Mouse (Mus musculus): ENCODE data around the gene Rbm20. TPM values are rescaled to one million over a fixed set of nuclear protein-coding genes. Genes with fewer than 3 reads are reported as not detected.
"Not testable (repeated sequence)": the region's sequence is repeated elsewhere in the genome, so short reads cannot be mapped to it uniquely, and the experiment has no call there.

The Rbm20 gene
- polyA plus RNA-seq, 1 experiment from 2014 or later, result 52.0 TPM

GRCm38 (mm10) chr19:53649361-53649760 lies 27.7 kb upstream of the Rbm20 start:
- Histone ChIP-seq H3K27ac (replicated peaks in 1 of 2; ENCODE audit: control insufficient read depth in 1 of 2, insufficient read depth in 1 of 2, low read depth in 2 of 2, low read length in 2 of 2) (0 out of 4 replicates have a peak overlapping the region, but pooled peaks of 1 of the 2 experiments have one; percentile 25), H3K36me3 (ENCODE audit: control insufficient read depth, insufficient read depth, low read length) (peaks cover 29% of the 10 kb centered on the region), H3K4me2 (ENCODE audit: low read length) (no peak overlapping the region), H3K4me3 (ENCODE audit: control insufficient read depth in 1 of 2, insufficient read depth in 1 of 2, low read depth in 1 of 2, low read length in 2 of 2) (no peak overlapping the region), H3K9me3 (ENCODE audit: control insufficient read depth, low read length) (no peaks in the 10 kb centered on the region), H3K4me1 (ENCODE audit: control insufficient read depth in 2 of 2, insufficient read depth in 2 of 2, low read length in 2 of 2) (peaks cover 27 to 34% of the 10 kb centered on the region in 2 experiments), H3K9ac (ENCODE audit: low read length) (no peak overlapping the region), H3K27me3 (ENCODE audit: control insufficient read depth, insufficient read depth, low read length) (no peaks in the 10 kb centered on the region)
- no peak for ATAC-seq (ENCODE audit: insufficient number of reproducible peaks, insufficient read depth, low FRiP score, low read depth)
- 59% methylated on average over 6 of the region's 6 CpGs for WGBS

GRCm38 (mm10) chr19:53649802-53650201 lies 27.3 kb upstream of the Rbm20 start:
- Histone ChIP-seq H3K4me1 (ENCODE audit: control insufficient read depth in 2 of 2, insufficient read depth in 2 of 2, low read length in 2 of 2) (peaks cover 31 to 38% of the 10 kb centered on the region in 2 experiments), H3K4me3 (ENCODE audit: control insufficient read depth in 1 of 2, insufficient read depth in 1 of 2, low read depth in 1 of 2, low read length in 2 of 2) (no peak overlapping the region), H3K4me2 (ENCODE audit: low read length) (no peak overlapping the region), H3K27me3 (ENCODE audit: control insufficient read depth, insufficient read depth, low read length) (no peaks in the 10 kb centered on the region), H3K9me3 (ENCODE audit: control insufficient read depth, low read length) (no peaks in the 10 kb centered on the region), H3K27ac (replicated peaks in 1 of 2; ENCODE audit: control insufficient read depth in 1 of 2, insufficient read depth in 1 of 2, low read depth in 2 of 2, low read length in 2 of 2) (0 out of 4 replicates have a peak overlapping the region, but pooled peaks of 1 of the 2 experiments have one; percentile 6), H3K9ac (ENCODE audit: low read length) (no peak overlapping the region), H3K36me3 (ENCODE audit: control insufficient read depth, insufficient read depth, low read length) (peaks cover 26% of the 10 kb centered on the region)
- 48% methylated on average over 5 of the region's 5 CpGs for WGBS
- no peak for ATAC-seq (ENCODE audit: insufficient number of reproducible peaks, insufficient read depth, low FRiP score, low read depth)

GRCm38 (mm10) chr19:53650921-53651320 lies 26.2 kb upstream of the Rbm20 start:
- Histone ChIP-seq H3K9ac (ENCODE audit: low read length) (no peak overlapping the region), H3K27me3 (ENCODE audit: control insufficient read depth, insufficient read depth, low read length) (no peaks in the 10 kb centered on the region), H3K27ac (replicated peaks in 1 of 2; ENCODE audit: control insufficient read depth in 1 of 2, insufficient read depth in 1 of 2, low read depth in 2 of 2, low read length in 2 of 2) (no peak overlapping the region), H3K4me3 (ENCODE audit: control insufficient read depth in 1 of 2, insufficient read depth in 1 of 2, low read depth in 1 of 2, low read length in 2 of 2) (no peak overlapping the region), H3K36me3 (ENCODE audit: control insufficient read depth, insufficient read depth, low read length) (peaks cover 16% of the 10 kb centered on the region), H3K9me3 (ENCODE audit: control insufficient read depth, low read length) (no peaks in the 10 kb centered on the region), H3K4me1 (ENCODE audit: control insufficient read depth in 2 of 2, insufficient read depth in 2 of 2, low read length in 2 of 2) (peaks cover 34 to 45% of the 10 kb centered on the region in 2 experiments), H3K4me2 (ENCODE audit: low read length) (no peak overlapping the region)
- ATAC-seq (ENCODE audit: insufficient number of reproducible peaks, insufficient read depth, low FRiP score, low read depth), result no peak
- WGBS, result 67% methylated on average over 7 of the region's 7 CpGs

- Histone ChIP-seq H3K27me3 (ENCODE audit: control insufficient read depth, insufficient read depth, low read length) (no peaks in the 10 kb centered on the region), H3K4me3 (ENCODE audit: control insufficient read depth in 1 of 2, insufficient read depth in 1 of 2, low read depth in 1 of 2, low read length in 2 of 2) (no peak overlapping the region)
- no peak for ATAC-seq (ENCODE audit: insufficient number of reproducible peaks, insufficient read depth, low FRiP score, low read depth)
Measured at GRCm38 (mm10) chr19:53652267-53652666, 24.8 kb upstream of the Rbm20 start.

GRCm38 (mm10) chr19:53653624-53654467 lies 23.3 kb upstream of the Rbm20 start:
- WGBS, result 40% methylated on average over 20 of the region's 20 CpGs
- Histone ChIP-seq H3K4me2 (ENCODE audit: low read length) (peak overlapping the region; percentile 58), H3K9me3 (ENCODE audit: control insufficient read depth, low read length) (no peaks in the 10 kb centered on the region), H3K4me3 (ENCODE audit: control insufficient read depth in 1 of 2, insufficient read depth in 1 of 2, low read depth in 1 of 2, low read length in 2 of 2) (0 out of 4 replicates have a peak overlapping the region, but pooled peaks of 1 of the 2 experiments have one; percentile 4), H3K27me3 (ENCODE audit: control insufficient read depth, insufficient read depth, low read length) (no peaks in the 10 kb centered on the region), H3K9ac (ENCODE audit: low read length) (peak overlapping the region; percentile 44), H3K36me3 (ENCODE audit: control insufficient read depth, insufficient read depth, low read length) (no peaks in the 10 kb centered on the region), H3K27ac (replicated peaks in 1 of 2; ENCODE audit: control insufficient read depth in 1 of 2, insufficient read depth in 1 of 2, low read depth in 2 of 2, low read length in 2 of 2) (peak overlapping the region; percentile 94 to 97), H3K4me1 (ENCODE audit: control insufficient read depth in 2 of 2, insufficient read depth in 2 of 2, low read length in 2 of 2) (peaks cover 36 to 48% of the 10 kb centered on the region in 2 experiments)
- peak; percentile 72 for ATAC-seq (ENCODE audit: insufficient number of reproducible peaks, insufficient read depth, low FRiP score, low read depth)

More at GRCm38 (mm10) chr19:53652267-53652666, 24.8 kb upstream of the Rbm20 start:
- 69% methylated on average over 9 of the region's 9 CpGs for WGBS
- H3K9ac ChIP-seq (ENCODE audit: low read length), result no peak overlapping the region
- peaks cover 34 to 45% of the 10 kb centered on the region in 2 experiments for H3K4me1 ChIP-seq (ENCODE audit: control insufficient read depth in 2 of 2, insufficient read depth in 2 of 2, low read length in 2 of 2)
- H3K27ac ChIP-seq (replicated peaks in 1 of 2; ENCODE audit: control insufficient read depth in 1 of 2, insufficient read depth in 1 of 2, low read depth in 2 of 2, low read length in 2 of 2), result peak overlapping the region in 1 of 2 experiments; percentile 97; a peak in 1 of 4 replicates
- H3K4me2 ChIP-seq (ENCODE audit: low read length), result no peak overlapping the region
- no peaks in the 10 kb centered on the region for H3K9me3 ChIP-seq (ENCODE audit: control insufficient read depth, low read length)
- H3K36me3 ChIP-seq (ENCODE audit: control insufficient read depth, insufficient read depth, low read length), result peaks cover 3% of the 10 kb centered on the region

- not testable (repeated sequence) for H3K9me3 ChIP-seq (ENCODE audit: control insufficient read depth, low read length); H3K4me3 ChIP-seq (ENCODE audit: control insufficient read depth in 1 of 2, insufficient read depth in 1 of 2, low read depth in 1 of 2, low read length in 2 of 2); H3K9ac ChIP-seq (ENCODE audit: low read length); ATAC-seq (ENCODE audit: insufficient number of reproducible peaks, insufficient read depth, low FRiP score, low read depth); H3K27ac ChIP-seq (replicated peaks in 1 of 2; ENCODE audit: control insufficient read depth in 1 of 2, insufficient read depth in 1 of 2, low read depth in 2 of 2, low read length in 2 of 2); H3K4me2 ChIP-seq (ENCODE audit: low read length); H3K27me3 ChIP-seq (ENCODE audit: control insufficient read depth, insufficient read depth, low read length); H3K36me3 ChIP-seq (ENCODE audit: control insufficient read depth, insufficient read depth, low read length)
- WGBS, result 84% methylated on average over 11 of the region's 11 CpGs
- H3K4me1 ChIP-seq (ENCODE audit: control insufficient read depth in 2 of 2, insufficient read depth in 2 of 2, low read length in 2 of 2), result peaks cover 39 to 47% of the 10 kb centered on the region in 2 experiments
Measured at GRCm38 (mm10) chr19:53656443-53656842, 20.7 kb upstream of the Rbm20 start.

- no peak for ATAC-seq (ENCODE audit: insufficient number of reproducible peaks, insufficient read depth, low FRiP score, low read depth)
- H3K27ac ChIP-seq (replicated peaks in 1 of 2; ENCODE audit: control insufficient read depth in 1 of 2, insufficient read depth in 1 of 2, low read depth in 2 of 2, low read length in 2 of 2), result no peak overlapping the region
- no peaks in the 10 kb centered on the region for H3K27me3 ChIP-seq (ENCODE audit: control insufficient read depth, insufficient read depth, low read length)
- no peaks in the 10 kb centered on the region for H3K36me3 ChIP-seq (ENCODE audit: control insufficient read depth, insufficient read depth, low read length)
- H3K9me3 ChIP-seq (ENCODE audit: control insufficient read depth, low read length), result no peaks in the 10 kb centered on the region
- no peak overlapping the region for H3K4me3 ChIP-seq (ENCODE audit: control insufficient read depth in 1 of 2, insufficient read depth in 1 of 2, low read depth in 1 of 2, low read length in 2 of 2)
- H3K9ac ChIP-seq (ENCODE audit: low read length), result no peak overlapping the region
- 48% methylated on average over 5 of the region's 5 CpGs for WGBS
- no peak overlapping the region for H3K4me2 ChIP-seq (ENCODE audit: low read length)
- H3K4me1 ChIP-seq (ENCODE audit: control insufficient read depth in 2 of 2, insufficient read depth in 2 of 2, low read length in 2 of 2), result peaks cover 43 to 46% of the 10 kb centered on the region in 2 experiments
Measured at GRCm38 (mm10) chr19:53657437-53657836, 19.7 kb upstream of the Rbm20 start.

Data from heart, embryonic 14.5 days (tissue).